Mouse (Mus musculus): ENCODE measurements around the gene Ifitm2.

- TF ChIP-seq CTCF (IDR thresholded peaks at IDR 0.05; ENCODE audit: borderline replicate concordance, insufficient read depth, low read depth, low read length) (no peak), POLR2A (IDR thresholded peaks at IDR 0.05; ENCODE audit: borderline replicate concordance, insufficient read depth, low read length) (no peak)
These were observed 13.0 kb downstream of the Ifitm2 start for GRCm38 (mm10) chr7:140942811-140943210.
